ENCODE assay signal across 27 mouse cellular contexts in genomic region chr12:84604001-84604400, GRCm38 (mm10). TPM values are rescaled to one million over a fixed set of nuclear protein-coding genes. Genes with fewer than 3 reads are reported as not detected.
DNase-seq lines count a peak whose midpoint lies in the region; ATAC-seq and TF ChIP-seq lines count a peak whose summit lies in the region.
"Had no signal": no experiment of that assay in that cellular context is flagged by ENCODE, and none has a peak within 500 bp of the region (broad histone marks: within the 10 kb centered on the region; RNA-seq: fewer than 3 reads in every experiment).

No protein-coding gene starts in this region.

- DNase-seq in gastrocnemius, adult 18-20 months (ENCODE audit: low spot score): no peak
- no peak for DNase-seq in kidney, postnatal 14 days
- DNase-seq in heart, postnatal 14 days: no peak
- DNase-seq: adrenal gland, adult 2 months; adrenal gland, adult 8-10 months; adrenal gland, postnatal 10 days; adrenal gland, postnatal 14 days; adrenal gland, postnatal 25 days; adrenal gland, postnatal 36 days; B cell, adult 2 months; cerebellum, adult 11 months; cerebellum, adult 11-12 months; cerebellum, adult 18-20 months had no signal

- H3K36me3 ChIP-seq in intestine, embryonic 15.5 days: peaks cover 4% of the 10 kb centered on the region
- H3K36me3 ChIP-seq in intestine, embryonic 16.5 days (ENCODE audit: control insufficient read depth, insufficient read depth, low read length): no peaks in the 10 kb centered on the region
- peaks cover 53% of the 10 kb centered on the region for H3K36me3 ChIP-seq in intestine, postnatal 0 days (ENCODE audit: control insufficient read depth, insufficient read depth)

- no peak overlapping the region for H3K4me3 ChIP-seq in intestine, embryonic 15.5 days (replicated peaks)
- no peak overlapping the region for H3K4me3 ChIP-seq in intestine, embryonic 16.5 days (ENCODE audit: low read length)
- no peak overlapping the region for H3K4me3 ChIP-seq in intestine, postnatal 0 days (ENCODE audit: low read depth, low read length)

- intact Hi-C loops in heart, postnatal 14 days (cut with DNase I): no loop called here

- no peaks in the 10 kb centered on the region for H3K9me3 ChIP-seq in intestine, embryonic 15.5 days
- H3K9me3 ChIP-seq in intestine, embryonic 16.5 days (ENCODE audit: control insufficient read depth, low read length): no peaks in the 10 kb centered on the region
- H3K9me3 ChIP-seq in intestine, postnatal 0 days (ENCODE audit: control insufficient read depth): no peaks in the 10 kb centered on the region
- H3K9me3 ChIP-seq: G1E had no signal

- no peak overlapping the region for H3K4me2 ChIP-seq in intestine, embryonic 15.5 days (replicated peaks)
- H3K4me2 ChIP-seq in intestine, embryonic 16.5 days (ENCODE audit: low read depth, low read length): no peak overlapping the region
- H3K4me2 ChIP-seq in intestine, postnatal 0 days (replicated peaks; ENCODE audit: low read depth): no peak overlapping the region

- H3K27ac ChIP-seq in intestine, embryonic 15.5 days: no peak overlapping the region
- H3K27ac ChIP-seq in intestine, embryonic 16.5 days (ENCODE audit: low read length): no peak overlapping the region
- no peak overlapping the region for H3K27ac ChIP-seq in intestine, postnatal 0 days (ENCODE audit: low read depth, low read length)

- no peaks in the 10 kb centered on the region for H3K4me1 ChIP-seq in intestine, embryonic 15.5 days (replicated peaks)
- H3K4me1 ChIP-seq in intestine, embryonic 16.5 days (ENCODE audit: control insufficient read depth, insufficient read depth, low read length): 0 out of 2 replicates have a peak, but pooled peaks cover 5% of the 10 kb centered on the region
- H3K4me1 ChIP-seq in intestine, postnatal 0 days (replicated peaks; ENCODE audit: control insufficient read depth, insufficient read depth, low read length): no peaks in the 10 kb centered on the region

- no peaks in the 10 kb centered on the region for H3K27me3 ChIP-seq in intestine, embryonic 15.5 days (replicated peaks)
- H3K27me3 ChIP-seq in intestine, embryonic 16.5 days (replicated peaks; ENCODE audit: control insufficient read depth, insufficient read depth, low read length): no peaks in the 10 kb centered on the region
- H3K27me3 ChIP-seq in intestine, postnatal 0 days (replicated peaks; ENCODE audit: control insufficient read depth, insufficient read depth, low read length): no peaks in the 10 kb centered on the region
- H3K27me3 ChIP-seq: CH12.LX, Patski had no signal

- 82% methylated on average over 7 of the region's 7 CpGs for WGBS in intestine, embryonic 15.5 days
- 85% methylated on average over 6 of the region's 7 CpGs for WGBS in intestine, embryonic 16.5 days
- 71% methylated on average over 5 of the region's 7 CpGs for WGBS in intestine, postnatal 0 days

- H3K9ac ChIP-seq in intestine, embryonic 15.5 days: no peak overlapping the region
- no peak overlapping the region for H3K9ac ChIP-seq in intestine, embryonic 16.5 days (ENCODE audit: low read depth, low read length)
- H3K9ac ChIP-seq in intestine, postnatal 0 days (ENCODE audit: low read depth, low read length): no peak overlapping the region

- ATAC-seq in intestine, embryonic 15.5 days: peak; percentile 63; the same call in 1 of the 2 replicates
- ATAC-seq in intestine, embryonic 16.5 days: peak; percentile 62
- 0 out of 2 replicates have a peak, but pooled peaks have one; percentile 26 for ATAC-seq in intestine, postnatal 0 days
- ATAC-seq: activated CD4-positive, CD25-positive, alpha-beta regulatory T cell, adult 4 months; CD4-positive, CD25-positive, alpha-beta regulatory T cell, adult 4 months; Patski had no signal

- TF ChIP-seq CTCF in intestine, postnatal 0 days (IDR thresholded peaks at IDR 0.05; ENCODE audit: low read depth): no peak

RNA-seq across cellular contexts. Expression of gene Abcd4, which starts 13.2 kb away (rescaled TPM):
- polyA plus RNA-seq in intestine, embryonic 15.5 days (2015; fragmentation: Nextera tagmentation; extraction: Ambion mirVana): 16.5 and 20.8 TPM in 2 replicates
- polyA plus RNA-seq in intestine, embryonic 16.5 days (2015; fragmentation: Nextera tagmentation; extraction: Ambion mirVana): 27.8 and 28.2 TPM in 2 replicates
- polyA plus RNA-seq in intestine, postnatal 0 days (2015; fragmentation: Nextera tagmentation; extraction: Ambion mirVana): 16.8 and 20.4 TPM in 2 replicates
- 1 to 10 TPM; 4.9 to 5.1 TPM for total RNA-seq in gastrocnemius, adult 18-20 months (2021)
- total RNA-seq in heart, postnatal 14 days (2021): 1 to 10 TPM; 5.6 to 7.1 TPM

RNA-seq across cellular contexts. Expression of gene Vsx2, which starts 34.4 kb away (rescaled TPM):
- not detected in 2 replicates for polyA plus RNA-seq in intestine, embryonic 15.5 days (2015; fragmentation: Nextera tagmentation; extraction: Ambion mirVana)
- polyA plus RNA-seq in intestine, embryonic 16.5 days (2015; fragmentation: Nextera tagmentation; extraction: Ambion mirVana): not detected in 2 replicates
- polyA plus RNA-seq in intestine, postnatal 0 days (2015; fragmentation: Nextera tagmentation; extraction: Ambion mirVana): not detected in 2 replicates
- not detected for total RNA-seq in gastrocnemius, adult 18-20 months (2021)
- total RNA-seq in heart, postnatal 14 days (2021): under 1 TPM in 1 of 2 experiments, not detected in 1; 0.07 TPM
- total RNA-seq: adrenal gland, adult 18-20 months; adrenal gland, adult 2 months; adrenal gland, postnatal 10 days; adrenal gland, postnatal 14 days; adrenal gland, postnatal 25 days; adrenal gland, postnatal 36 days; adrenal gland, postnatal 4 days; CH12.LX; ES-E14; MEL had no signal
- polyA plus RNA-seq: activated CD4-positive, CD25-positive, alpha-beta regulatory T cell, adult 4 months; adrenal gland, adult 2 months; C2C12; CD4-positive, CD25-positive, alpha-beta regulatory T cell, adult 4 months; G1E; Patski had no signal

RNA-seq across cellular contexts. Expression of gene Vrtn, which starts 36.8 kb away (rescaled TPM):
- polyA plus RNA-seq in intestine, embryonic 15.5 days (2015; fragmentation: Nextera tagmentation; extraction: Ambion mirVana): not detected in 2 replicates
- polyA plus RNA-seq in intestine, embryonic 16.5 days (2015; fragmentation: Nextera tagmentation; extraction: Ambion mirVana): not detected in 2 replicates
- not detected in 2 replicates for polyA plus RNA-seq in intestine, postnatal 0 days (2015; fragmentation: Nextera tagmentation; extraction: Ambion mirVana)
- not detected for total RNA-seq in gastrocnemius, adult 18-20 months (2021)
- not detected for total RNA-seq in heart, postnatal 14 days (2021)
- total RNA-seq: adrenal gland, adult 18-20 months; adrenal gland, adult 2 months; adrenal gland, adult 8-10 months; adrenal gland, postnatal 10 days; adrenal gland, postnatal 14 days; adrenal gland, postnatal 25 days; adrenal gland, postnatal 36 days; adrenal gland, postnatal 4 days; CH12.LX; MEL had no signal
- polyA plus RNA-seq: activated CD4-positive, CD25-positive, alpha-beta regulatory T cell, adult 4 months; adrenal gland, adult 2 months; brain, embryonic 14.5 days; C2C12; CD4-positive, CD25-positive, alpha-beta regulatory T cell, adult 4 months; G1E; Patski had no signal
